Mouse (Mus musculus) CH12F3 (cell line): ENCODE results near the gene Bcas3.

Experiments used
- in situ Hi-C: fragments of 300-500 bp; cut with MboI; formaldehyde crosslinking; loops from 2 replicates; pipeline ENCODE4 v1.14.3; 2020; ENCODE audit warnings: low sequenced_read_pairs

Bcas3 gene

DNA sequence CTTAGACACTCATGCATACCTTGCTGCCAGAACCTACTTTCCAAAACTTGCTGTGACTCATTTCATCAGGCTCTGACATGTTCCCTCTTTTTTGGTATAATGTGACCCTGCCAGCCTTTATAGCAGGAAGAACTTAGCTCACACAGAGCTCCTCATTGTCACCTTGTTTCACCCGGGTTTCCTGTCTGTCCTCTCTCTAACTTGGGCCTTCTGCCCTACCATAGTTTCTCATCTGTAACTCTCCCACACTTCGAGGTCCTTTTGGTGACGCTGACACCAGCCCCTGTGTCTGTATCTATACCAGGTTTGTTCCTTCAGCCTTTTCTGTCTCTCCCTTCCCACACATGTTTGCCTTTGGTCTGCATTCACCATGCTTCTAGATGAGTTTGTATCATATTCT lies 295.9 kb downstream of the Bcas3 start:
- in situ Hi-C loops: no loop called here

DNA sequence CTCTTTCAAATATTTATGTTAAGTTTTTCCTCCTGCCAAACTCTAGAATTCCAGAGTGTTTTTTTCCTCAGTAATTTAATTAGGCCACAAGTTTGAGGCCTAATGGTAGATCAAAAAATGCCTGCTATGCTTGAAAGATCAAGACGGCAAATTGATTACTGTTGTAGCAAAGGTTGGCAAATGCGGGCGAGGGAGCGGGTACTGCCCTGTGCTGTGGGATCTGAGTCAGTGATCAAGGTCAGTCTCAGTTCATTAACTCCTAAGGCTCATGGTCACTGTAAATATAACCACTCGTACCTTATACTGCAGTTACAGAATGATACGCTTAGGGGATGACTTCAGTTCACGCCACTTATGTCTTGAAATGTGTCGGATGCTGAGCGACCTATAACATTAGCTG lies 296.4 kb downstream of the Bcas3 start:
- in situ Hi-C loops: no loop called here

DNA sequence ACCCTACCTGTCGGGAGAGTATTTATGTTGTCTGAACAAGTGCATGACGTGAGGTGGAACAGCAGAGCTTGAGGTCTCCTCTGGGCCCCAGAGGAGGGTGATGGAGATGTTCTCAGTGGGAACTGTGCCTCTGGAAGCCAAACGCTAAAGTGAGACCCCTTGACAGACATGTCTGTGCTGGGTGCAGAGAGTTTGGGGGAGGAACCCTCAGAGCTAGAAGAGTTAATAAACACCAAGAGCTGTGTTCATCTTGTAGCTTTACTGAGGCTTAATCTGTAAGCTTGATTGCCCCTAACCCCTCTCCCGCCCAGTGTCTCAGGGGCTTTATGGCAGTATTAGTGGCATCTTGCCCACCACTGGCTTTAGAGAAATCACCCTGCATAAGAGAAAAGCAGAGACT lies 304.5 kb downstream of the Bcas3 start:
- in situ Hi-C loops: no loop called here

- in situ Hi-C loops: no loop called here
Measured at GRCm38 (mm10) chr11:85660304-85660703, 307.3 kb downstream of the Bcas3 start.

DNA sequence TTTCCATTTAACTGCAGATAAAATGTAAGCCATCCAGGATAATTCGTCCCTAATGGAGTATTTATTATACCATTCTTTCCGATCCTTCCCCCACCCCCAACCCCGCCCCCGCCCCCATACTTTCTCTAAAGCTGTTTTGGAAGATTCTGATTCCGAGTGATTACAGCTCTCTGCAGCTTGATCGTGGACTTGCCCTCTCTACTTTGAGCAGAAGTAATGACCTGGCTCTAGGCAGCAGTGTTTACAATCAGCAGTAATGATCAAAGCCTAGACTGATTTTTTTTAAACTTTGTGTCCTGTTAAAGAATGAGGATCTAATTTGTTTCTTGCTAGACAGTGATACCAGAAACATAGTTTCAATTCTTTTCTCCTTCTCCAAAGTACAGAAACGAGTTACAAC lies 314.2 kb downstream of the Bcas3 start:
- in situ Hi-C loops: no loop called here

DNA sequence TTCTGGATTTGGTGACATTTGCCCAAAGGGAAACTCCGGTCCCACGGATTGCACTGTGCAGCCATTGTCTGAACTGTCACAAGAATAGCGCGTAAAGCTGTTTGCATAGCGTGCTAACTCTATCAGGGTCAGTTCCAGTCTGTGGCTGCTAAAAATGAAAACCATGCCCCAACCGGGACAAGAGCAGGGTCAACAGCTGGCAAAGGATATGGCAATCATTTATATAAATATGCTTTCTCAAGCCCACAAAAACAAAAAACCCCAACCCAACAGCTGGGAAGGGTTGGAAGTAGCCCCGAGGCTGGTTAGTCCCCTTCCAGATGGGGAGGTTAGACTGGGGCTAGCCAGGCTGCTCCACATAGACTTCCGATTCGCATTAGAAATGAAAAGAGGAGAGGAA lies 314.8 kb downstream of the Bcas3 start:
- in situ Hi-C loops: no loop called here

DNA sequence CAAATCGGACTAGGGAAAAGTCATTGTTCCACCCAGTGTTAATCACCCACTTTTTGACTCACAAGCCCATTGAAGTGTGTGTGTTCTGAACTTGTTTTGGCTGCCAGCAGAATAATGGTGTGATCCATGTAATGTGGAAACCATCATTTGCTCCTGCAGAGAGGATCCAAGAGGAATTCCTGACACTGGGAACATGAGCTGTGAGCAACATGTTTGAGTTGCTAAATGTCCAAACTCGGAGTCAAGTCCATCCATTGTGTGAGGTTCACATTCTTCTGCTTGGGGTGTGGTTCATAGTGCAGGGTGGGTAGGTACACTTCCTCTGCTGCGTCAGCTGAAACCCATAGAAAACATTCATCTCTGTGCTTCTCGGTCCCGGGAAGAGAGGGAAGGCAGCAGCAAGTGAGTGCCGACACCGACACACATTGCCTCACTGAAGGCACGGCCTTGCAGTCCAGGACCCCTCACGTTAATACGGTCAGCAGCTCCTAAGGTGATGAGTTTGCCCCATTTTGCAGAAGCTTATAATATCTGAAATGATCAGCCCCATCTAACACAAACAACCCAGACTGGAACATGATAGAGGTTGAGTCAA lies 320.0 kb downstream of the Bcas3 start:
- in situ Hi-C loops: no loop called here

GRCm38 (mm10) chr11:85675244-85675643 lies 322.3 kb downstream of the Bcas3 start:
- in situ Hi-C loops: no loop called here

DNA sequence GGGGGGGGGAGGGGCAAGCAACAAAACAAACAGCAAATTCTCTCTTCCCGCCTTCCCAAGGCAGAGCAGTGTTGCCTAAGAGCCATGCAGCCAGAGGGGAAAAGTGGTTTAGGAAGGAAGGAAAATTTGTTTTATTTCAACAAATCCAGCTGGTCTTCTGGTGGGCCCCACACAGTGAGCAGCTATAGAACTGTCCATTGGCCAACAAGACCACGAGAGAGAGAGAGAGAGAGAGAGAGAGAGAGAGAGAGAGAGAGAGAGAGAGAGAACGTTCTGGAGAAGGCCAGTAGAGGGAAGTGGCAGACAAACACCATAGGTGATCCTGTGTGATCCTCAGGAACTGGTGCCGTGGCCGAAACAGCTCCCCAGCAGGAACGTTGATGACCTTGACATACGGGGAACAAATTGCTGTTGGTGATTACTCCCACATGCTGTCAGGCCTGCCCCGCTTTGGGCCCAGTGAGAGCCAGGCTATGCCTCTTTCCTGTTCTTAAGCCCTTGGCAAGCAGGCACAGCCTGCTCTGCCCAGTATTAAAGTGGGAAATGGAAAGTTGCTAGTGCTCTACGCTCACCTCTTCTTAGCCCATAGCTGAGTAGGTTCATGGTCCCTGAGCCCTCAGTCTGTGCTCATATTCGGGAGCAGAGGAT lies 323.5 kb downstream of the Bcas3 start:
- in situ Hi-C loops: no loop called here

- in situ Hi-C loops: no loop called here
Measured at GRCm38 (mm10) chr11:85678666-85679065, 325.7 kb downstream of the Bcas3 start.

GRCm38 (mm10) chr11:85681580-85682419 lies 328.8 kb downstream of the Bcas3 start:
- in situ Hi-C loops: no loop called here

DNA sequence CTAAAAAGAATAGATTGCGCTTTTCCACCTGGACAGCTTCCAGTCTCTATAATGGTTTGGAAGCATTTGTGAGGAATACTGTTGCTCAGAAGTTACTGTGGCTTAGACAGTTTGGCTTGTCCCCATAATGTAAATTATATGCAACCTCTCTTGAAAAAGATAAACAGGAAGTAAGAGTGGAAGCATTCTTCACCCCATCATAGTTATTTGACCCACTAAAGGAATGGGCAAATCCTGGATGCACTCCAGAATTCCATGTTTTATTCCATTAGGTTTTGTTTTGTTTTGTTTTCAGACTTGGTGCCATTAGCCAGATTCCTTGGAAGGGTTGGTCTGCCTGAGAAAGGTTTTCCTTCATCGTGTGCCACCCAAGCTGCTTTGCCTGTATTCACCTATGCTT lies 332.0 kb downstream of the Bcas3 start:
- in situ Hi-C loops: no loop called here

- in situ Hi-C loops: no loop called here
Measured at GRCm38 (mm10) chr11:85687816-85688439, 335.0 kb downstream of the Bcas3 start.

- in situ Hi-C loops: no loop called here
Measured at GRCm38 (mm10) chr11:85688440-85688838, 335.5 kb downstream of the Bcas3 start.

GRCm38 (mm10) chr11:85689226-85689625 lies 336.3 kb downstream of the Bcas3 start:
- in situ Hi-C loops: no loop called here

GRCm38 (mm10) chr11:85691285-85691684 lies 338.3 kb downstream of the Bcas3 start:
- in situ Hi-C loops: no loop called here

- in situ Hi-C loops: no loop called here
Measured at GRCm38 (mm10) chr11:85695614-85696263, 342.8 kb downstream of the Bcas3 start.

DNA sequence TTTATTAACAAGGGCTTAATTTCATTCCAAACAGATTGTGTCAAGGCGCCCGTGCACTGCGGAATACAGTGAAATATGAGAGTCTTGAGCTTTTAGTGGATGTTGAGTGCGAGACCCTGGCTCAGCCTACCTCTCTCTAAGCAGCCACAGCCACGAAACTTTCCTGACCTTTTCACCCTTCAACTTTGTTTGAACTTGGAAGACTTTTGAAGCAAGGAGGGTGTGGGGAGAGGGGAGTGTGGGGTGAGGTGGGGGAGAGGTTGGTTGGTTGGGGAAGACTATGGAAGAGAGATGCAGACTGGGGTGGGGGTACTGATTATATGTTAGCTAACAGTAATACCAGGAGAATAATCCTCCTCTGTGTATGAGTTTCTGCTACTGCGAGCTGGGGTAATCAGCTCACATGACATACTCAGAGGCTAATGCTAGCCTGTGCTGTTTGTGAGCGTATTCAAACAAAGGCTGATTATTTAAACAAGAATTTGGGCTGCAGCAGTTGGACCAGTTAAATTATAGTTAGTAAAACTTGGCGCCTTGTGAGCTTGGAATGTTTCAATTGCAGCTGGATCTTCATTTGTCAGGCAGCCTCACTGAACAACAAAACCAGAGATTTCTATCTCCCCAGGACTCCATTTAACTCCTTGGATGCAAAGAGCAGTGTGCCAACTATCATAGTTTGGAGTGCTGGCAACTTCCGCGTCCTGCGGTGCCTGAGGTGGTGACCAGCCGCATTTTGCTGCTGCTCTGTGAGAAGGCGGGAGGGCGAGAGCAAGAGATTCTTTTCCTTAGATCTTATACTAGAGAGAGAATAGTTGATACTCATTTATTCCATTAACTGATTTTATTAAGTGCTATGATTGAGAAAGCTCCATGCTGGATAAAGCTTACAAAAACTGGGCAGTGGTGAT lies 343.8 kb downstream of the Bcas3 start:
- in situ Hi-C loops: no loop called here

DNA sequence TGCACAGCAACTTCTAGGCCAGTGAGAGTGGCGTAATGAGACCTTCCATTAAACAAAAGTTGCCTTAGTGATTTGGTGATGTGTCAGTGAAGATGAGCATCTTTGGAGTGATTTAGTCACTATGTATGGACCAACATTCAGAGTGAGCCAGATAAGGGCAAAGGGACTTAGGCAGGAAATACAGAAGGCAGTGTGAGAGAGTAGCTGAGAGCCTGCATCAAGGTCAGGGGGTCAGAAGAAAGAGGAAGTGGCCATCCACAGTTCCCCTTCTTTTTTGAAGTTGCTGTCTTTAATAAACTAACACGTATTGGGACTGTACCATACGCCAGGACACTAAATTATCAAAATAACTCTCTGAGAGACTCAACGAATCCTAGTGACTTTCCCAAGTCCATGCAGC lies 344.5 kb downstream of the Bcas3 start:
- in situ Hi-C loops: no loop called here

- in situ Hi-C loops: no loop called here
Measured at GRCm38 (mm10) chr11:85698242-85698641, 345.3 kb downstream of the Bcas3 start.
